Mouse (Mus musculus): ENCODE measurements around the gene Lrrc56. TPM values are rescaled to one million over a fixed set of nuclear protein-coding genes. Genes with fewer than 3 reads are reported as not detected.
"Not testable (repeated sequence)": the region's sequence is repeated elsewhere in the genome, so short reads cannot be mapped to it uniquely, and the experiment has no call there.

Lrrc56 gene
- total RNA-seq, 2 experiments from 2014 or later: 3.2 to 4.7 TPM

- intact Hi-C loops (cut with DNase I): no loop called here
- DNase-seq (ENCODE audit: low spot score): no peak
Observed at GRCm38 (mm10) chr7:141215880-141216733, 22.1 kb downstream of the Lrrc56 start.

GRCm38 (mm10) chr7:141216894-141217293 lies 22.9 kb downstream of the Lrrc56 start:
- no peak for DNase-seq (ENCODE audit: low spot score)
- intact Hi-C loops (cut with DNase I): no loop called here

GRCm38 (mm10) chr7:141217343-141218013 lies 23.5 kb downstream of the Lrrc56 start:
- DNase-seq (ENCODE audit: low spot score): no peak

GRCm38 (mm10) chr7:141218141-141218540 lies 24.2 kb downstream of the Lrrc56 start:
- intact Hi-C loops (cut with DNase I): no loop called here
- no peak for DNase-seq (ENCODE audit: low spot score)

More at GRCm38 (mm10) chr7:141217343-141218013, 23.5 kb downstream of the Lrrc56 start:
- intact Hi-C loops (cut with DNase I): no loop called here

- intact Hi-C loops (cut with DNase I): no loop called here
- DNase-seq (ENCODE audit: low spot score): no peak
Observed at GRCm38 (mm10) chr7:141218557-141219133, 24.7 kb downstream of the Lrrc56 start.

GRCm38 (mm10) chr7:141219558-141220099 lies 25.7 kb downstream of the Lrrc56 start:
- DNase-seq (ENCODE audit: low spot score): no peak

GRCm38 (mm10) chr7:141220377-141220776 lies 26.4 kb downstream of the Lrrc56 start:
- intact Hi-C loops (cut with DNase I): no loop called here
- no peak for DNase-seq (ENCODE audit: low spot score)

More at GRCm38 (mm10) chr7:141219558-141220099, 25.7 kb downstream of the Lrrc56 start:
- intact Hi-C loops (cut with DNase I): no loop called here

- intact Hi-C loops (cut with DNase I): no loop called here
- DNase-seq (ENCODE audit: low spot score): peak; percentile 95
Observed at GRCm38 (mm10) chr7:141221249-141222125, 27.5 kb downstream of the Lrrc56 start.

GRCm38 (mm10) chr7:141222126-141222467 lies 28.1 kb downstream of the Lrrc56 start:
- intact Hi-C loops (cut with DNase I): no loop called here
- DNase-seq (ENCODE audit: low spot score): no peak

GRCm38 (mm10) chr7:141222696-141223215 lies 28.8 kb downstream of the Lrrc56 start:
- DNase-seq (ENCODE audit: low spot score): no peak
- intact Hi-C loops (cut with DNase I): no loop called here

GRCm38 (mm10) chr7:141226535-141226934 lies 32.6 kb downstream of the Lrrc56 start:
- intact Hi-C loops (cut with DNase I): no loop called here
- DNase-seq (ENCODE audit: low spot score): no peak

- intact Hi-C loops (cut with DNase I): loop anchor here (1.0 kb wide), 1 partner anchor 136 kb away; no protein-coding TSS in a partner anchor
- no peak for DNase-seq (ENCODE audit: low spot score)
Observed at GRCm38 (mm10) chr7:141227796-141228195, 33.8 kb downstream of the Lrrc56 start.

- intact Hi-C loops (cut with DNase I): no loop called here
- peak; percentile 80 for DNase-seq (ENCODE audit: low spot score)
Observed at GRCm38 (mm10) chr7:141228279-141229067, 34.5 kb downstream of the Lrrc56 start, which contains the start of gene Phrf1. Gene Phrf1, plus strand, starts transcription at chr7:141228784.

- intact Hi-C loops (cut with DNase I): no loop called here
- DNase-seq (ENCODE audit: low spot score): no peak
Observed at GRCm38 (mm10) chr7:141229702-141230101, 35.7 kb downstream of the Lrrc56 start.

- intact Hi-C loops (cut with DNase I): no loop called here
- no peak for DNase-seq (ENCODE audit: low spot score)
Observed at GRCm38 (mm10) chr7:141230570-141230969, 36.6 kb downstream of the Lrrc56 start.

- no peak for DNase-seq (ENCODE audit: low spot score)
- intact Hi-C loops (cut with DNase I): no loop called here
Observed at GRCm38 (mm10) chr7:141231111-141231510, 37.2 kb downstream of the Lrrc56 start.

GRCm38 (mm10) chr7:141231551-141231950 lies 37.6 kb downstream of the Lrrc56 start:
- DNase-seq (ENCODE audit: low spot score): no peak
- intact Hi-C loops (cut with DNase I): no loop called here

GRCm38 (mm10) chr7:141250486-141250885 lies 56.5 kb downstream of the Lrrc56 start:
- not testable (repeated sequence) for DNase-seq (ENCODE audit: low spot score)

More at GRCm38 (mm10) chr7:141250486-141250885, 56.5 kb downstream of the Lrrc56 start:
- intact Hi-C loops (cut with DNase I): not testable (repeated sequence)

Measured in heart, postnatal 25 days (tissue).